Mouse (Mus musculus) embryo, embryonic 11.5 days (tissue): ENCODE data around the gene Tmem208.

Source experiments
- DNase-seq: peaks from one replicate; pipeline ENCODE4 v3.0.0-alpha.2; 2012; ENCODE audit warnings: low read depth, low spot score

Tmem208 gene

GRCm38 (mm10) chr8:105353583-105354135 is 27.5 kb downstream of the Tmem208 start:
- DNase-seq = no peak

- no peak for DNase-seq
These were observed 28.4 kb downstream of the Tmem208 start for GRCm38 (mm10) chr8:105354549-105354948.

DNA sequence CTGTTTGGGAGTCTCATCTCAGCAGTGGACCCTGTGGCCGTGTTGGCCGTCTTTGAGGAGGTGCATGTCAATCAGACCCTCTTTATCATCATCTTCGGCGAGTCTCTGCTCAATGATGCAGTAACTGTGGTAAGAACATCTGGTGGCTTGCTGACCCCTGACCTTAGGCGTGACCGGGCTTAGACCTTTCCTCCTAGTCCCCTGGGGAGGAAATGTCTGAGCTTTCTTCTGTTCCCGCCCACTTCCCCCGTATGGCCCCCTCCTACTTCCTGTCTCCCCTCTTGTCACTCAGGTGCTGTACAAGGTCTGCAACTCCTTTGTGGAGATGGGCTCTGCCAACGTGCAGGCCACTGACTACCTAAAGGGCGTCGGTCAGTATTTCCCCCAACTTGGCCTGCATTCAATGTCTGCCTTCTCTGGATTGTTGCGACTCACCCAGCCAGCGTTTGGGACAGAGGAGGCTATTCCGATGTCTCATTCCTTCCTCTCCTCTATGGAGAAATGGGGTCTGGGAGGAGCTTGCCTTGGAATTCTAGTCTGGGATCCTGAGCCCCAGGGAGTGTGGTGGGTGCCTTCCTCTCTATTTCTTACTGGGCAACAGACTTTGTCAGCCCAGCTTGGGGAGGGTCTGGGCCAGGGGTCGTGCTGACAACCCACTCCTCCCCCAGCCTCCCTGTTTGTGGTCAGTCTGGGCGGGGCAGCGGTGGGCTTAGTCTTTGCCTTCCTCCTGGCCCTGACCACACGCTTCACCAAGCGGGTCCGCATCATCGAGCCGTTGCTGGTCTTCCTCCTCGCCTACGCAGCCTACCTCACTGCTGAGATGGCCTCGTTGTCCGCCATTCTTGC is 29.2 kb downstream of the Tmem208 start:
- no peak for DNase-seq

DNA sequence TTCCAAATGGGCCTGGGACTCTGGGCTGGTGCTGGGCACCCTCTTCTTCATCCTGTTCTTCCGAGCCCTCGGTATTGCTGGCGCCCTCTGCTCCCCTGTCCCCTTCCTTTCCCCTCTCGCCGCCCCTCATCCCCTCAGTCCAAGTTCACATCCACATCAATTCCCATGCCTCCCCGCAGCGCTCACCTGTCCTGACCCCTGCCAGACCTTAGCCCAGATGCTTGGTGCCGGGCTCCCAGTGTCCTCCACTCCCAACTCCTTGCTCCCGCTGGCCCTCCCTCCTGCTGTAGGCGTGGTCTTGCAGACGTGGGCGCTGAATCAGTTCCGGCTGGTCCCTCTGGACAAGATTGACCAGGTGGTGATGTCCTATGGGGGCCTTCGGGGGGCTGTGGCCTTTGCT is 30.5 kb downstream of the Tmem208 start:
- no peak for DNase-seq

DNA sequence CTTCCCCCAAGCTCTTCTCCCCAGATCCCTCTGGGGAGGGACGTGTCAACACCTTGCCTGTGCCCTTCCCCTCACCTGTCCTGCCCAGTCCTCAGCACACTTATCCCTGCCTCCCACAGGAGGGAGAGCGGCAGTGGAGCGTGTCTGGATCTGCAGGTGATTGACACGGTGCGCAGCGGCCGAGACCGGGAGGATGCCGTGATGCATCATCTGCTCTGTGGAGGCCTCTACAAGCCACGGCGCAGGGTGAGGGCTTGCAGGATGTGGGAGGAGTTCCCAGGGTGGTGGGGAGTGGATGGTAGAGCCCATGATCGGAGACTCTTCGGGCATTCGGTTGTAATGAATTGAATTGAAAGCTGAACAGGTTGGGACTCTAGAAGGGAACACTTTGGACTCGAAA is 33.1 kb downstream of the Tmem208 start:
- DNase-seq = no peak

DNA sequence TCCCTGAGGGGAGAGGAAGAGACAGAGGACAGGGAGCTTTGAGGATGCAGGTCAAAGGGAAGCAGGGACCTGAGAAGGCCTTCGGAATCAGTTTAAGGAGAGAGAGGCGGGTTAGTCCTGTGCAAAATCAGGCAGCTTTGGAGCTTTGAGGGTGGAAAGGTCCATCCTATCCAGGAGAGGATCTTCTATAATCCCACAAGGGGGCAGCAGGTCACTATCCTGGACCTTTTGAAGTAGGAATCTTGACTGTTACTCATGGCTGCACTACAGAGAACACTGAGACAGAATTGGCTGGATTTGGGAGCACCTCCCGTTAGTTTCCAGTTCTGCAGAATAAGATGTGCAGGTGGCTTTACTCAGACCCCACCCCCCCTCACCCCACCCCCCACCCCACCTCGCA is 33.5 kb downstream of the Tmem208 start:
- no peak for DNase-seq

GRCm38 (mm10) chr8:105361751-105362702 is 35.9 kb downstream of the Tmem208 start:
- DNase-seq = no peak

GRCm38 (mm10) chr8:105367107-105367506 is 41.0 kb downstream of the Tmem208 start:
- DNase-seq = no peak

- no peak for DNase-seq
These were observed 46.3 kb downstream of the Tmem208 start for GRCm38 (mm10) chr8:105372473-105372872.

DNA sequence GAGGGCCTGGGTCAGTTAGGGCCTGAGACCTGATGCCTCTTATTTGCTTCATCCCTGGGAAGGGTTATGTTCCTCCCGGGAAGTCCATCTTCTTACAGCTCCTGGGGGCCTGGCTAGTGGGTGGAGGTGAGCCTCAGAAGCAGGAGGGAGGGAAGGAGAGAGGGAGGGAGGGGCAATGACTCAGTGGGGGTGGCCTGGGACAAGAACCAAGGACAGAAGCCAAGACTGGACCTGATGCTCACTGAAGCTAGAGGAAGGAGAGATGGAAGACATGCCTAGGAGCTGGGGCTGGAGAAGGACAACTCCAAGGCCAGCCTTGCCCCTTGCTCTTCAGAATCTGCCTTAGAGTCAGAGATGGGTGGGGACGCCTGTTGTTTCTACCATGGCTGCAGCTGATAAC is 46.9 kb downstream of the Tmem208 start, which contains the start of gene Plekhg4:
Gene Plekhg4, plus strand, starts transcription at position 243 of the 400 bp plus-strand sequence.
- no peak for DNase-seq

DNA sequence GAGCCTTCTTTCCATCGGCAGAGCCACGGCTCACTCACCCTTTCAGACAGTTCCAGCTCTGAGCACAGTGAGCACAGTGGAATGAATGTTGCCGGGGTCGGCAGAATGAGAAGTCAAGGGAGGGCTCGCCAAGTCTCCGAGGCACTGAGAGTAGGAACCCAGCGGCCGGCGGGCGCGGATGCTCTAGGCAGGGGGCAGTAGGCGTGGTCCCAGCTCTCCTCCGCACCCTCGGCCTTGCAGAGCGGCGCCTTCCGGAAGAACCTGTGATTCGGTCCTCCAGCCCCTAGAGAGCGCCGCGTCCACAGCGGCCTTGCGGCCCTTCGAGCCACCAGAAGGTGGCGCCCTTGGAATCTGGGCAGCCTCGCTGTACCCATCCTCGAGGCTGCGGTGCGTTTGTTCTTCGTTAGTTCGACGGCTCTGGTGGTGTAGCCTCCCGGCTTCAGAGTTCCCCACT is 48.4 kb downstream of the Tmem208 start:
- peak; percentile 20 for DNase-seq

GRCm38 (mm10) chr8:105378673-105379072 is 52.5 kb downstream of the Tmem208 start:
- no peak for DNase-seq

GRCm38 (mm10) chr8:105380308-105380707 is 54.2 kb downstream of the Tmem208 start:
- no peak for DNase-seq

- no peak for DNase-seq
These were observed 57.9 kb downstream of the Tmem208 start for GRCm38 (mm10) chr8:105384070-105384469.
